Mouse (Mus musculus): ENCODE measurements around the gene Rps6kl1. TPM values are rescaled to one million over a fixed set of nuclear protein-coding genes. Genes with fewer than 3 reads are reported as not detected.

Rps6kl1 gene
- total and polyA plus RNA-seq, 3 experiments = 0.03 to 0.11 TPM; not detected in 1

DNA sequence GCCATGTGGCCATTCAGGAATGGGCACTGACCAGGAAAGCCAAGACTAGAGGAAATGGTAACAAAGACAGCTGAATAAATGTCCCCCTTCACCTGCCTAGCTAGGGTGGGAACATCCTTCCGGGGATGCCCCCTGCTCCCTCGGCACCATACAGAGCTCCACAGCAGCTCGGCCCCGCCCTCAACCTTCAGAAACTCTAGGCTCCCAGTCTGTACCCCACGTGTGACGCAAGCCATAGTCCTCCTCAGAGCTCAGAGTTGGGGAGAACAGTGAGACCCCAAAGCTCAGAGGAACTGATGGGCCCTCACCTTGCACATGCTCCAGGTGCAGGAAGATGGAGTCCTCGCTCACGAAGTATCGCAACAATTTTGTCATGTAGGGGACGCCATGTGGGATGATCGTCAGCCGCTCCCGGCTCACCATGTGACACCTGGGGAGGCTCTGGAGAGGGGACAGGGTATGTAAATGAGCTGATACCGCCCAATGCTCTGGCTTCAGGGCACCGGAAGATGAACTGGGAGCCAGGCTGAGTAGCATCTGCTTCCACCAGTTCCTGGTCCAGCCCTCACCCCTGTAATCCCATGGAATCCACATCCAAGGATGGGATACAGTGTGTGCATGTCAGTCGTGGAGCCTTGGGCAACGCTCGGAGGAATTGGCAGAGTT, 10.9 kb downstream of the Rps6kl1 start:
- no peak for ATAC-seq (ENCODE audit: extremely low read depth, insufficient number of reproducible peaks, low FRiP score, poor library complexity, severe bottlenecking)
- peaks cover 16% of the 10 kb centered on the region for H3K36me3 ChIP-seq (replicated peaks)
- H3K4me1 ChIP-seq (ENCODE audit: insufficient read depth, low read depth, low read length) = peaks cover 14% of the 10 kb centered on the region
- no peak overlapping the region for H3K4me3 ChIP-seq (ENCODE audit: low read depth, low read length)
- peaks cover 32% of the 10 kb centered on the region for H3K27me3 ChIP-seq (ENCODE audit: insufficient read depth, low read length)
- TF ChIP-seq CTCF (IDR thresholded peaks at IDR 0.05; ENCODE audit: low read depth, low read length) = no peak
- no peak for TF ChIP-seq TAL1 (conservative IDR thresholded peaks at IDR 0.05; ENCODE audit: low read depth, low read length)
- no peak for TF ChIP-seq GATA2 (IDR thresholded peaks at IDR 0.05; ENCODE audit: borderline replicate concordance, low read depth, low read length)
- TF ChIP-seq GATA1 (IDR thresholded peaks at IDR 0.05; ENCODE audit: borderline replicate concordance, low read length) = no peak
- no peak for TF ChIP-seq POLR2AphosphoS5 (IDR thresholded peaks at IDR 0.05; ENCODE audit: insufficient replicate concordance, low read depth, low read length)
- DNase-seq (ENCODE audit: low spot score) = no peak
- H3K9me3 ChIP-seq (replicated peaks) = peaks cover 3% of the 10 kb centered on the region; the same call in 1 of the 2 replicates

DNA sequence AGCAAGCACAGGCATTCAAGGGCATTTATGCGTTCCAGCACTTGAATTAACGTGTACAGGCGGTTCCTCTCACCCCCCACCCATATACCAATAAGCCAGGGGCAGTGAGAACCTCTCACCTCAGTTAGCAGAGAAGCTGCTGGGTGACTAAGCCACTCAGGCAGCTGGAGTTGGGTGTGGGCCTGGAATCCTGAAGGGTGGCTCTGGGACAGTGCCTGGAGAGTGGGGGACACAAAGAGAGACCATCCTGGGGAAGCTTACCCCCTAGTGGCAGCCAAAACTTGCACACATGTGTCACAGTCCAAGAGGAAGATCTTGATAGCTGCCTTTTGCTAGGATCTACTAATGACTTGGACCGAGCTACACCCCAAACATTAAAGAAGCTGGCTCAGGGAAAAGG, 14.4 kb downstream of the Rps6kl1 start:
- Histone ChIP-seq H3K4me3 (ENCODE audit: low read depth, low read length) (no peak overlapping the region), H3K4me1 (ENCODE audit: insufficient read depth, low read depth, low read length) (peaks cover 32% of the 10 kb centered on the region), H3K36me3 (replicated peaks) (peaks cover 49% of the 10 kb centered on the region), H3K9me3 (replicated peaks) (no peaks in the 10 kb centered on the region), H3K27me3 (ENCODE audit: insufficient read depth, low read length) (peaks cover 23% of the 10 kb centered on the region)
- no peak for TF ChIP-seq GATA2 (IDR thresholded peaks at IDR 0.05; ENCODE audit: borderline replicate concordance, low read depth, low read length)
- no peak for TF ChIP-seq TAL1 (conservative IDR thresholded peaks at IDR 0.05; ENCODE audit: low read depth, low read length)
- TF ChIP-seq CTCF (IDR thresholded peaks at IDR 0.05; ENCODE audit: low read depth, low read length) = no peak
- TF ChIP-seq POLR2AphosphoS5 (IDR thresholded peaks at IDR 0.05; ENCODE audit: insufficient replicate concordance, low read depth, low read length) = no peak
- no peak for TF ChIP-seq GATA1 (IDR thresholded peaks at IDR 0.05; ENCODE audit: borderline replicate concordance, low read length)
- DNase-seq (ENCODE audit: low spot score) = no peak
- no peak for ATAC-seq (ENCODE audit: extremely low read depth, insufficient number of reproducible peaks, low FRiP score, poor library complexity, severe bottlenecking)

DNA sequence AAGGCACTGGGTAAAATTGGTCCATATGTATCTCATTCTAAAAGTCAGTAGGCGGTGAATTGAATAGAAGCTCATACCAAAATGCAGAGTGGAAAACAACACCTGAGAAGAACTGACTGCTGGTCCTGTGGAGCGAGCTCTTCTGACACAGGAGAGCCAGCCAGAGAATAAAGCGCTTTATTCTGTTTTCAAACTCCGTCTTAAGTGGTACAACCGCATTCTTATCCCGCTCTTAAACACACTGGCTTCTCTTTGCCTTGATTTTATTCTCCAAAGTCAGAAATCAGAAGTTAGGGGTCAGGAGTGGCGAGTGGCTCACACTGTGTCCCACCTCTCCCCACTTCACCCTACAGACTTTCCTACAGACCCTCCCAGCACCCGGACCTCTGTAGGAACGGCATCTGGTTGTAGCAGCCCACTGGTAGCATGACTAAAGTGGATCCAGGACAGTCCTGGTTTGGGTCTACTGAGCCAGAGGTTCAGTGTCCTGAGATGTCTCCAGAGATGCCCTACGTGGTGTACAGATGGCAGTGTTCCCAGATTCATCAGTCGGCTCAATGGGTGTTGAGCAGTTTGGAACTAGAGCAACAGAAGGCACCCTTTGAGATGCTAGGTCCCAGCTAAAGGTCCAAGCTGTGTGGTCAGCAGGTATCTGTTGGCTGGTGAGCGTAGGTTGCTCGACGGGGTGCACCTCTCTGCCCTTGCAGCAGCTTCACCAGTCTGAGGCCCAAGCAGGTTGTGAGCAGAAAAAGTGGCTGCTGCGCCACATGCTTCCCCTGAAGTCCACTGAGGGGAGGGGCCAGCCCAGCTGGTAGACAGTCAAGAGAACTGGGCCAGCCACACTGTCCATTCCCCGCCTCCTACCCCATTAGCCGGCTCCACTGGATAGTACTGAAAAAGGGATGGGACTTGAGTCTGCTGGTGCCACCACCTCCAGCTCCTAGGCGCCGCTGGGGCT, 15.3 kb downstream of the Rps6kl1 start:
- H3K36me3 ChIP-seq (replicated peaks) = peaks cover 57% of the 10 kb centered on the region
- peaks cover 32% of the 10 kb centered on the region for H3K4me1 ChIP-seq (ENCODE audit: insufficient read depth, low read depth, low read length)
- H3K27me3 ChIP-seq (ENCODE audit: insufficient read depth, low read length) = peaks cover 22% of the 10 kb centered on the region
- H3K9me3 ChIP-seq (replicated peaks) = no peaks in the 10 kb centered on the region
- no peak for ATAC-seq (ENCODE audit: extremely low read depth, insufficient number of reproducible peaks, low FRiP score, poor library complexity, severe bottlenecking)
- TF ChIP-seq POLR2AphosphoS5 (IDR thresholded peaks at IDR 0.05; ENCODE audit: insufficient replicate concordance, low read depth, low read length) = no peak
- TF ChIP-seq GATA1 (IDR thresholded peaks at IDR 0.05; ENCODE audit: borderline replicate concordance, low read length) = no peak
- TF ChIP-seq CTCF (IDR thresholded peaks at IDR 0.05; ENCODE audit: low read depth, low read length) = no peak
- TF ChIP-seq TAL1 (conservative IDR thresholded peaks at IDR 0.05; ENCODE audit: low read depth, low read length) = no peak
- no peak for DNase-seq (ENCODE audit: low spot score)
- no peak overlapping the region for H3K4me3 ChIP-seq (ENCODE audit: low read depth, low read length)

DNA sequence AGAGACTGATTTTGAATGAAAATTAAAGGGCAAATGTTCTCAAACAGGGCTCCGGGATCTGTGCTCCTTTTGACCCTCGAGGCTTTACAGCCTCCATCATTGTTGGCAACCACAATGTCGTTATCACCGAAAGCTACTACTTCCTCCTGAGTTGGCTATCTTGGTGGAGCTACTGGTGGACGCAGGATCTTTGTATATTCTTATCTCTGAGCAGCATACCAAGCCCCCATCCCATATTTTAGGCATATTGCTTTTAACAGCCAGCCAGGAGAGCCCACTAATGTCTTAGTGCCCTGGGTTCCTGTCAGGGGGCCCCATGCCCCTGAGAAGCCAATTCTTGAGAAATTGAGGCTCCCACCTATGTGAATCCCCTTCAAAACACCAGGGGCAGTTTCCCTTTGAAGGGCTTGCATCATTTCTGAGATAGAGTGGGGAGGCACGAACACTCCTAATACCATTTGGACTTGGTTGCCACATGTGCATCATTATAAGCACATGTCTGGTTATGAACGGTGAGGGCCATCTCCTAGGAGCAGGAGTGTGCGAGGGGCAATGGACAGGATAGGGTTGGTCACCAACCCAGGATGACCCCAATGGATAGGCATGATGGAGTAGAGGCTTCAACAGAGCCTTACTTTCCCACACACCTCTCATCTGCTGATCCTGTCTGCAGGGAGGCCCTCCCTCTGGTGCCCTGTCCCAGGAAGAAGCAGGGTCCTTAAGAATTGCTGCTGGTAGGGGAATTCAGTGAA, 16.8 kb downstream of the Rps6kl1 start:
- Histone ChIP-seq H3K36me3 (replicated peaks) (peaks cover 73% of the 10 kb centered on the region), H3K4me1 (ENCODE audit: insufficient read depth, low read depth, low read length) (peaks cover 32% of the 10 kb centered on the region), H3K4me3 (ENCODE audit: low read depth, low read length) (no peak overlapping the region), H3K27me3 (ENCODE audit: insufficient read depth, low read length) (peaks cover 8% of the 10 kb centered on the region; the same call in 1 of the 2 replicates), H3K9me3 (replicated peaks) (no peaks in the 10 kb centered on the region)
- DNase-seq (ENCODE audit: low spot score) (peak; percentile 60), ATAC-seq (ENCODE audit: extremely low read depth, insufficient number of reproducible peaks, low FRiP score, poor library complexity, severe bottlenecking) (peak; percentile 52; the same call in 1 of the 2 replicates)
- TF ChIP-seq TAL1 (conservative IDR thresholded peaks at IDR 0.05; ENCODE audit: low read depth, low read length) = peak; percentile 49
- no peak for TF ChIP-seq CTCF (IDR thresholded peaks at IDR 0.05; ENCODE audit: low read depth, low read length)
- 0 out of 2 replicates have a peak, but pooled peaks have one; percentile 57 for TF ChIP-seq POLR2AphosphoS5 (IDR thresholded peaks at IDR 0.05; ENCODE audit: insufficient replicate concordance, low read depth, low read length)

DNA sequence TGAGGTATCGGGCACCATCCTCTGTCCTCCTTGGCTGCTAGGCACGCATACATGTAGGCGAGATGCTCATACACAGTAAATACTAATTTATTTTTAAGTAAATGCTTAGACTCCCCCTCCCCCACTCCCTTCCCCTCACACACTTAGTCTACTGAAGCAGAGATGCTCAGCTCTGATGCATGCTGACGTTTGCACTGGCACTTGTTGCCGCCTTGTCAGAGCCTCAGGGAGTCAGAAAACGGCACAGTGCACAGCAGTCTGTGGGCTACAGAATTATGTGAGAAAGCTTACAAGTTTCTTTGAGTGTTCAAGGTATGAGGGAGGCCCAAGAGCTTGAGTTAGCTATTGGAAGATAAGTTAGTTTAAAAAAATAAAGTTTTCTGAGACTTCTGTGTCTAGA, 19.7 kb downstream of the Rps6kl1 start:
- TF ChIP-seq GATA2 (IDR thresholded peaks at IDR 0.05; ENCODE audit: borderline replicate concordance, low read depth, low read length) = no peak
- no peak for TF ChIP-seq CTCF (IDR thresholded peaks at IDR 0.05; ENCODE audit: low read depth, low read length)
- TF ChIP-seq POLR2AphosphoS5 (IDR thresholded peaks at IDR 0.05; ENCODE audit: insufficient replicate concordance, low read depth, low read length) = no peak
- TF ChIP-seq TAL1 (conservative IDR thresholded peaks at IDR 0.05; ENCODE audit: low read depth, low read length) = no peak
- no peak for TF ChIP-seq GATA1 (IDR thresholded peaks at IDR 0.05; ENCODE audit: borderline replicate concordance, low read length)

More for the DNA sequence above, 19.7 kb downstream of the Rps6kl1 start:
- Histone ChIP-seq H3K27me3 (ENCODE audit: insufficient read depth, low read length) (no peaks in the 10 kb centered on the region), H3K4me1 (ENCODE audit: insufficient read depth, low read depth, low read length) (peaks cover 29% of the 10 kb centered on the region), H3K9me3 (replicated peaks) (no peaks in the 10 kb centered on the region), H3K4me3 (ENCODE audit: low read depth, low read length) (no peak overlapping the region), H3K36me3 (replicated peaks) (peaks cover 96% of the 10 kb centered on the region)
- ATAC-seq (ENCODE audit: extremely low read depth, insufficient number of reproducible peaks, low FRiP score, poor library complexity, severe bottlenecking) (no peak), DNase-seq (ENCODE audit: low spot score) (no peak)
